Mouse (Mus musculus): ENCODE data around the gene Ube2l6. TPM values are rescaled to one million over a fixed set of nuclear protein-coding genes. Genes with fewer than 3 reads are reported as not detected.

Gene Ube2l6
- 3.3 and 20.8 TPM in 2 replicates for polyA plus RNA-seq (2012; ENCODE audit: low replicate concordance)

DNA sequence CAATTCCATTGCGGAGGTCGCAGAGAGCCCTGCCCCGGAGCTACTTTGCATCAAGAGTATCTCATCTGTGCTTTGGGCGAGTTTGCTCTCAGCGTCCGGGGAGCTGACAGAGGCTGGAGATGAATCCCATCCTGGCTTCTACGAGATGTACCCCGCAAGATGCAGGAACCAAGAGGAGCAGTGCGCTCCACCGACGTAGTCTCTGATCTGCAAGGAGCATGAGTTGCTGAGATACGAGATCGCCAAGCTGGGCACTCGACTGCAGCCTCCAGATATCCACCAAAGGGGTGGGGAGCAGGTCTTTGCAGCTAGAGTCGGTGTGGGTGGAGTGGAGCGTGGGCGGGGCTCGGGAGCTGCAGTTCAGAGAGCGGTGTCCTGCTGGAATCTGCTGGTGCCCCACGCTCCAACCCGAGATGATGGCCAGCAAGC, at the start of gene Ube2l6:
TSS of gene Ube2l6 (plus strand) at position 336 of the 429 bp plus-strand sequence.

DNA sequence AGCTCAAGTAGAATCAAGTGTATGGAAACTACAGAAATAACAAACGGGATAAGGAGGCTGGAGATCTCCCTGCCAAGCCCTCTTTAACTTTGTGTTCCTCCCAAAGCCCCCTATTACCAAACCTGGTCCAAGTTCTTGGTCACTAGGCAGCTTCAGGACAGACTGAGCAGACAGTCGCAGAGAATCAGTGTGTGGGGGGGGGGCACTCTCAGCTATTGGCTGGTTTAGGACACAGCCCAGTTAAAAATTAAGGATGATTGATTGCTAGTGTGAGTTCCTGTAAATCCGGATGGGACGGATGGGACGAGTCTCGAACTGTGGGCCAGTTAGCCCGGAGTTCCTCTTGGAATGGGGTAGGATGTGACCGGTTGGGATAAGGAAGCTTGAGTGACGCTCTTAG, 23.4 kb upstream of the Ube2l6 start, which contains the start of gene Serping1:
TSS of gene Serping1 (minus strand) at position 204 of the 400 bp plus-strand sequence.

GRCm38 (mm10) chr2:84822552-84822951, 23.9 kb downstream of the Ube2l6 start, which contains the start of gene Smtnl1:
TSS of gene Smtnl1 (minus strand) at chr2:84822652.

DNA sequence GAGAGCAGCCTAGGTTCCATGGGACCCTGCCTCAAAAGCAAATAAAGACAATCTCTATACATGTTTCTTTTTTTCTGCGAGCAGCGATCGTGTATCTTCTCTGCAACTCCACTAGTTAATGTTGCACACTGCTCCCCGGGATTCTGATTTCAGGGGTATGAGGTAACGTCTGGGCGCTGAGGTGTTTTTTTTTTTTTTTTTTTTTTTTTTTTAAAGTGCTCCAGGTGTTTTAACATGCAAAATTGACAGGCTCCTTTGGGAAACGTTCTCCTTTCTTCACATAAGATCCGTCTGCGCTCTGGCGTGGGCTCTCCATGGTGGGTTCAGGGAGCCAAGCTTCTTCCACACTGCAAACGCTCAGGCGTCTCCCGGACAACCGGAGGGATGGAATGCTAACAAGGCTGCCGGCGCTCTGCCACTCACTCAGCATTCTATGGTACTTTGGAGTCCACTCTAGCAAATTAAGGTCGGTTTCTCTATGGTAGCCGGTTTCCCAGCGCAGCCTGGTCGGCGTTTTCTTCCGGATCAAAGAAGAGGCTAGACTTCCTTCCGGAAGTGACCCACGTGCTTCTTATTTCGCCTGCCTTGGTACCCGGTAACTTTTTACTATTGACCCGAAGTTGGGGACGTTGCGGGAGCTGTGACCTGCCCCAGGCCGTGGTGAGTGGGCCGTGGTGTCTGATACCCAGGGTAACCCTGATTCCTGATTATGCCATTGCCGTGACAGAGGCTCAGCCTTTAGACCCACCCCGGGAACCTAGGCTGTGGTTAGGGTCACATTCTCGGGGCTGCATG, 28.1 kb downstream of the Ube2l6 start, which contains the start of gene Timm10:
TSS of gene Timm10 (plus strand) at position 510 of the 795 bp plus-strand sequence.

GRCm38 (mm10) chr2:84838593-84838949, 39.9 kb downstream of the Ube2l6 start, which contains the start of gene Slc43a1:
TSS of gene Slc43a1 (plus strand) at chr2:84838850.

Other genes starting within 250 kb of the Ube2l6 start
- 0.83 and 4.1 TPM in 2 replicates for gene Ctnnd1, start 148.1 kb upstream of the Ube2l6 start, polyA plus RNA-seq (2012; ENCODE audit: low replicate concordance)
- not detected in 2 replicates for gene Btbd18, start 139.7 kb upstream of the Ube2l6 start, polyA plus RNA-seq (2012; ENCODE audit: low replicate concordance)
- 101 and 122 TPM in 2 replicates for gene Selenoh, start 128.1 kb upstream of the Ube2l6 start, polyA plus RNA-seq (2012; ENCODE audit: low replicate concordance)
- not detected in 2 replicates for gene Gm28635, start 120.8 kb upstream of the Ube2l6 start, polyA plus RNA-seq (2012; ENCODE audit: low replicate concordance)
- 23.7 and 36.7 TPM in 2 replicates for gene Med19, start 120.4 kb upstream of the Ube2l6 start, polyA plus RNA-seq (2012; ENCODE audit: low replicate concordance)
- 2.7 and 4.2 TPM in 2 replicates for gene Tmx2, start 119.7 kb upstream of the Ube2l6 start, polyA plus RNA-seq (2012; ENCODE audit: low replicate concordance)
- gene Zdhhc5, start 83.6 kb upstream of the Ube2l6 start, polyA plus RNA-seq (2012; ENCODE audit: low replicate concordance) = 22.7 and 68.7 TPM in 2 replicates
- gene Clp1, start 71.5 kb upstream of the Ube2l6 start, polyA plus RNA-seq (2012; ENCODE audit: low replicate concordance) = 0.41 and 0.85 TPM in 2 replicates
- gene Ypel4, start 64.8 kb upstream of the Ube2l6 start, polyA plus RNA-seq (2012; ENCODE audit: low replicate concordance) = 191 and 216 TPM in 2 replicates
- gene Gm19426, start 55.2 kb upstream of the Ube2l6 start, polyA plus RNA-seq (2012; ENCODE audit: low replicate concordance) = not detected in 2 replicates
- 2.8 TPM in 1 of 2 replicates, not detected in the other for gene Serping1, start 23.4 kb upstream of the Ube2l6 start, polyA plus RNA-seq (2012; ENCODE audit: low replicate concordance)
- not detected in 2 replicates for gene Smtnl1, start 23.8 kb downstream of the Ube2l6 start, polyA plus RNA-seq (2012; ENCODE audit: low replicate concordance)
- gene Timm10, start 28.2 kb downstream of the Ube2l6 start, polyA plus RNA-seq (2012; ENCODE audit: low replicate concordance) = 2.3 and 7.3 TPM in 2 replicates
- 52.4 and 120 TPM in 2 replicates for gene Slc43a1, start 40.0 kb downstream of the Ube2l6 start, polyA plus RNA-seq (2012; ENCODE audit: low replicate concordance)
- gene Rtn4rl2, start 87.9 kb downstream of the Ube2l6 start, polyA plus RNA-seq (2012; ENCODE audit: low replicate concordance) = 3.3 and 4.7 TPM in 2 replicates
- 23.9 and 31.0 TPM in 2 replicates for gene Slc43a3, start 137.8 kb downstream of the Ube2l6 start, polyA plus RNA-seq (2012; ENCODE audit: low replicate concordance)
- gene Prg2, start 181.6 kb downstream of the Ube2l6 start, polyA plus RNA-seq (2012; ENCODE audit: low replicate concordance) = not detected in 2 replicates
- 0.61 TPM in 1 of 2 replicates, not detected in the other for gene Prg3, start 189.4 kb downstream of the Ube2l6 start, polyA plus RNA-seq (2012; ENCODE audit: low replicate concordance)
- 34.2 and 67.2 TPM in 2 replicates for gene Ssrp1, start 238.4 kb downstream of the Ube2l6 start, polyA plus RNA-seq (2012; ENCODE audit: low replicate concordance)
- gene P2rx3, start 238.6 kb downstream of the Ube2l6 start, polyA plus RNA-seq (2012; ENCODE audit: low replicate concordance) = not detected in 2 replicates
- gene Tnks1bp1, start 249.2 kb downstream of the Ube2l6 start, polyA plus RNA-seq (2012; ENCODE audit: low replicate concordance) = 7.2 and 11.3 TPM in 2 replicates